Mouse (Mus musculus): Measurements from ENCODE around the gene R3hcc1l. TPM values are rescaled to one million over a fixed set of nuclear protein-coding genes. Genes with fewer than 3 reads are reported as not detected.

R3hcc1l gene
- polyA plus RNA-seq, 1 experiment from 2014 or later: 16.3 TPM

DNA sequence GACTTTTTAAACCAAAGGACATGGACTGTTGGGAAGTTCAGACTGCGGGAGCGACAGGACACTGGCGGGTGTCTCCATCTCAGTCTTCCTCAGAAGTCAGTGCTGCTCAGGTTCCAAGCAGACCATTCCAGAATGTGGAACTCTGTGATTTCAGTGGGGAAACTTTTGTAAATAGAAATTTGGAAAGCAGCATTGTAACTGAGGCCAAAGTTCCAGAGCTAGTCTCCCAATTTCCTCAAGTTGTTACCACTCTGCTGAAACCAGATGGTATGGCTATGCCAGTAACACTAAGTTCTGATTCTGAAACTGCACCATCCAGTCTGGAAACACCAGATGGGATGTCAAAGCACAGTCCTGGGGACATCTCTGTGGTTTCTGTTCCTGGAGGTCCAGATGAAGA, 44.4 kb downstream of the R3hcc1l start:
- Histone ChIP-seq H3K27me3 (no peaks in the 10 kb centered on the region), H3K27ac (replicated peaks) (no peak overlapping the region), H3K9ac (replicated peaks) (no peak overlapping the region), H3K4me1 (no peaks in the 10 kb centered on the region), H3K4me3 (no peak overlapping the region), H3K36me3 (0 out of 2 replicates have a peak, but pooled peaks cover 6% of the 10 kb centered on the region), H3K4me2 (replicated peaks) (no peak overlapping the region), H3K9me3 (no peaks in the 10 kb centered on the region)
- WGBS: 96% methylated on average over 3 of the region's 3 CpGs
- ATAC-seq (replicated peaks): no peak

DNA sequence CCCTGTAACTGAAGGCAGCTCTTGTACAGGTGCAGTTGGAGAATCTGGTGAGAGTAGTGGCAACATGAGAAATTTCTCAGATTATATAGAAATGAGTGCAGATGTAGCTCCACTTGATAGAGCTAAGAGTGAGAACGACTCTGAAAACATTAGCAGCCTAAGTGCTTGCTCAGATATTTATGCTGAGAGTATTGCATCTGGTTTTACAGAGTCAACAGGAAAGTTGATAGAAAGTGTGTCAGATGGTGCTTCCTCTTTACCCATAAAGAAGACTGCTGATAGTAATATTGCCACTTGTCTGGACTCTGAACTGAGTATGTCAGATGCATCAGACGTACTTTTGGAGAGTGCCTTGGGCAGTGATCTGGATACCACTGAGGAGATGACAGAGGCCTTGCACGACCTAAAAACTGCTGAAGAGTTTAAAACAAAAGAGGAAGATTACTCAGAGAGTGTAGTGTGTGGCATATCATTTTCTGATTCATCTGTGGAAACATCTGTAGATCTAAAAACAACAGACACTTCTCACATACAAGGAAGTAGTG, 45.2 kb downstream of the R3hcc1l start:
- H3K4me1 ChIP-seq: no peaks in the 10 kb centered on the region
- no peaks in the 10 kb centered on the region for H3K27me3 ChIP-seq
- H3K4me3 ChIP-seq: no peak overlapping the region
- H3K9me3 ChIP-seq: no peaks in the 10 kb centered on the region
- H3K27ac ChIP-seq (replicated peaks): no peak overlapping the region
- H3K4me2 ChIP-seq (replicated peaks): no peak overlapping the region
- 88% methylated on average over 3 of the region's 3 CpGs for WGBS
- 0 out of 2 replicates have a peak, but pooled peaks cover 6% of the 10 kb centered on the region for H3K36me3 ChIP-seq
- H3K9ac ChIP-seq (replicated peaks): no peak overlapping the region
- no peak for ATAC-seq (replicated peaks)

DNA sequence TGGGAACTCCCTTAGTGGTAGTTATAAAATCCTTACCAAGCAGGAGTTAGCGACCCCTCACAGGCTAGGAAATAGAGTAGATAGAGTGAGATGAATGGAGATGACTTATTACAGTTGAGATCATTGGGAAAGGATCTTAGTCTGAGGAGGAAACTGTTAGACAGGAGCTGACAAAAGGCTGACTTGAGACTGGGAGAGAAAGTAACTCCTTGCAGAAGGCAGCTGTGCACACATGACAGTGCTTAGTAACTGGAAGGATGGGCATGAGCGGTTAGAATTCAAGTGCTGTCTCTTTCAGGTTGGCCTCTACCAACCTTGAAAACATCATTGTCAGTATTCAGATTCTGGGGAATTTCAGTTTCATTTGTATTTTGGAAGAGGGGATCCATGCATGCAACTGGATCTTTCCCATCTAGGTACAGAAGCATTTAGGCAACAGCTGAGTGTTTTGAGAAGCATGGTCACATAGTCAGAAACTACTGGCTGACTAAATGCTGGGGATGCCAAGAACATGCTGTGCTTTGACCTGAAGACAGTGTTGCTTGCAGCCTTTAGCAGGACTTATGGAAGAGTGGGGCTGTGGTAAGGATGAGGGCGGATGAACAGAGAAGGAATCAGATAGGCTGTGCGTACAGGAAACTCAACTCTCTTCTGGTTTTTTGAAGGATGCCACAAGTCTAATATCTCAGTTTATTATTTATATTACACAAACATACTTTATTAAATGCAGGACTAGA, 47.9 kb downstream of the R3hcc1l start:
- no peak overlapping the region for H3K9ac ChIP-seq (replicated peaks)
- no peaks in the 10 kb centered on the region for H3K27me3 ChIP-seq
- ATAC-seq (replicated peaks): no peak
- no peak overlapping the region for H3K4me2 ChIP-seq (replicated peaks)
- 0 out of 2 replicates have a peak, but pooled peaks cover 5% of the 10 kb centered on the region for H3K4me1 ChIP-seq
- H3K27ac ChIP-seq (replicated peaks): no peak overlapping the region
- no peaks in the 10 kb centered on the region for H3K9me3 ChIP-seq
- 98% methylated on average over 4 of the region's 4 CpGs for WGBS
- no peak overlapping the region for H3K4me3 ChIP-seq
- H3K36me3 ChIP-seq: 0 out of 2 replicates have a peak, but pooled peaks cover 6% of the 10 kb centered on the region

DNA sequence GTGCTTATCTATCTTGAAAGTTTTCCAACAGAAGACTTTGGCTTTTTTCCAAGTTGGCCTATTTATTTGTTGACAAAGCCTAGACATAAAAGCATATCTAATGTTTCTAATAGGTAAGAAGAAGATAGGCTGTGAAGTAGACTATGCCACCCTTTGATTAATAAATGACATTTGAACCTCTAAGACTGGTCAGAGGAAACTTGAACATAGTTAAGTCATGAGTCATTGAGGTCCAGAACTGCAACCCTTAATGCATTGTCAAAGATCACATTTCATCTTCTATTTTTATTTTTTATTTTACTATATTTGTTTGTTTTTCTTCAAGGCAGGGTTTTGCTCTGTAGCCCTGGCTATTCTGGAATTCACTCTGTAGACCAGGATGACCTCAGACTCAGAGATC, 48.5 kb downstream of the R3hcc1l start:
- H3K4me1 ChIP-seq: 0 out of 2 replicates have a peak, but pooled peaks cover 5% of the 10 kb centered on the region
- H3K27me3 ChIP-seq: no peaks in the 10 kb centered on the region
- H3K9me3 ChIP-seq: no peaks in the 10 kb centered on the region
- 0 out of 2 replicates have a peak, but pooled peaks cover 6% of the 10 kb centered on the region for H3K36me3 ChIP-seq
- ATAC-seq (replicated peaks): no peak
- no peak overlapping the region for H3K4me2 ChIP-seq (replicated peaks)
- H3K9ac ChIP-seq (replicated peaks): no peak overlapping the region
- no peak overlapping the region for H3K4me3 ChIP-seq
- H3K27ac ChIP-seq (replicated peaks): no peak overlapping the region

DNA sequence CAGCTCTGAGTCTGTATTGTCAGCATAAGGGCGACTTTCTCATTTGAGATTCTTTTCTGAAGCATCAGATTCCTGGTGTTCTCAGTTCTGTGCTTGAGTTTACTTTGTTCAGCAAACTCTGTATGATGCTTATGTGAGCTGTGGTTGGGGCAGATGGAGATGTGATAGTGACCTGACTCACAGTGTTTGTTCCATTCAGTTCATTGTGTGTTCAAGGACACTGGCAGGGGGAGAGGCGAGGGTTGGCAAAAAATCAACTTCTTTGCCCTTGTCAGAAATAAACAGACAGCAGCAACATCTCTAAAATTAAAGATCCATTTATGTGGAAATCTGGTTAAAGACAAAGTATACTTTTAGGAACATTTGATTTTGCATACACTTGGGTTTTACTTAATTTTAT, 50.5 kb downstream of the R3hcc1l start:
- 59% methylated on average over 2 of the region's 2 CpGs for WGBS
- no peak overlapping the region for H3K4me3 ChIP-seq
- ATAC-seq (replicated peaks): no peak
- no peak overlapping the region for H3K4me2 ChIP-seq (replicated peaks)
- H3K4me1 ChIP-seq: 0 out of 2 replicates have a peak, but pooled peaks cover 5% of the 10 kb centered on the region
- H3K9me3 ChIP-seq: no peaks in the 10 kb centered on the region
- H3K27me3 ChIP-seq: no peaks in the 10 kb centered on the region
- H3K27ac ChIP-seq (replicated peaks): no peak overlapping the region
- no peaks in the 10 kb centered on the region for H3K36me3 ChIP-seq
- H3K9ac ChIP-seq (replicated peaks): no peak overlapping the region

DNA sequence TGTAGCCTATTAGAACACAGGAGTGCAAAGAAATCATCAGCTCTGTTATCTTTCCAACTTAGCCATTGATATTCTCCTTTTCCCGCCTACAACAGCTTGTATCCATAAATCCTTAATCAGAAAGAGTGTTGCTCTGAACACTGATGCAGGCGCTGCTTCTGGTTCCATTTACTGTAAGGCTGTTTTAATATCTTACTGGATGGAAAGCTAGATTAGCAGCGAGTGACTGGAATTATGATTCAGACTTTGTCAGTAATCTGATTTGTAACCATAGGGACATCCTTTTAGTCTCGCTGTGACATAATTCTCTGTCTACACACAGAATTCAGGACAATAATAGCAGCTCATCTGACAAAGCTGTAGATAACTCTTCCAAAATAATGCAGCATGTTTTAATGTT, 52.7 kb downstream of the R3hcc1l start:
- Histone ChIP-seq H3K27me3 (no peaks in the 10 kb centered on the region), H3K4me3 (no peak overlapping the region), H3K9ac (replicated peaks) (no peak overlapping the region), H3K9me3 (no peaks in the 10 kb centered on the region), H3K4me1 (0 out of 2 replicates have a peak, but pooled peaks cover 5% of the 10 kb centered on the region), H3K27ac (replicated peaks) (no peak overlapping the region), H3K36me3 (no peaks in the 10 kb centered on the region), H3K4me2 (replicated peaks) (no peak overlapping the region)
- ATAC-seq (replicated peaks): no peak
- WGBS: 73% methylated on average over 4 of the region's 4 CpGs

DNA sequence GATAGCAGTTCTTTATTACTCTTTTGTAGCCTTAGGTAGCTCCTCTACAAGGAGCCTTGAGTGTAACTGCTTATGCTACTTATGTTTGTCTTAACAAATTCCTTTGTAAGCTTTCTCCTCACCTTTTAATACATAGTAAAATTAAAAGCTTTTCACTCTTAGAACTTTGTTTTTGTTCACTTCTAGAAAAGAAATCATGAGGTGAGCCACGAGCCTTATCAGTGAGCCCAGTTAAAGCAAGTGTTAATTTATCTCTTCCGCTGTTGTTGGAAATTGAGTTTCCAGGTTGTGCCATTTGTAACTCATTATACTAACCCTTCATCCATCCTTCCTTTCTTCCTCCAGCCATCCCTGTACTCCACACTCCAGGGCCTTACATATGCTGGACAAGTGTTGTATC, 56.8 kb downstream of the R3hcc1l start:
- Histone ChIP-seq H3K27ac (replicated peaks) (no peak overlapping the region), H3K36me3 (no peaks in the 10 kb centered on the region), H3K27me3 (no peaks in the 10 kb centered on the region), H3K9ac (replicated peaks) (no peak overlapping the region), H3K9me3 (no peaks in the 10 kb centered on the region), H3K4me1 (0 out of 2 replicates have a peak, but pooled peaks cover 5% of the 10 kb centered on the region), H3K4me2 (replicated peaks) (no peak overlapping the region), H3K4me3 (no peak overlapping the region)
- WGBS: 96% methylated on average over 2 of the region's 2 CpGs
- no peak for ATAC-seq (replicated peaks)

DNA sequence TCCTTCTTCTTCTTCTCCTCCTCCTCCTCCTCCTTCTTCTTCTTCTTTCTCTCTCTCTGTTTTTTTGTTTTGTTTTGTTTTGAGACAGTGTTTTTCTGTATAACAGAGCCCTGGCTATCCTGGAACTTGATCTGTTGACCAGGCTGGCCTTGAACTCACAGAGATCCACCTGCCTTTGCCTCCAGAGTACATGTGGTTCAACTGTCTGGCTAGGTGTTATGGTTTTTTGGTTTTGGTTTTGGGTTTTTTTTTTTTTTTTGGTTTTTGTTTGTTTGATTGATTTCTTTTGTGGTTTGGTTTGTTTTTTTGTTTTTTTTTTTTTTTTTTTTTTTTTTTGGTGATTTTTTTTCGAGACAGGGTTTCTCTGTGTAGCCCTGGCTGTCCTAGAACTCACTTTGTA, 58.3 kb downstream of the R3hcc1l start:
- 89% methylated on average over 1 of the region's 1 CpGs for WGBS
- no peak overlapping the region for H3K4me3 ChIP-seq
- ATAC-seq (replicated peaks): no peak

DNA sequence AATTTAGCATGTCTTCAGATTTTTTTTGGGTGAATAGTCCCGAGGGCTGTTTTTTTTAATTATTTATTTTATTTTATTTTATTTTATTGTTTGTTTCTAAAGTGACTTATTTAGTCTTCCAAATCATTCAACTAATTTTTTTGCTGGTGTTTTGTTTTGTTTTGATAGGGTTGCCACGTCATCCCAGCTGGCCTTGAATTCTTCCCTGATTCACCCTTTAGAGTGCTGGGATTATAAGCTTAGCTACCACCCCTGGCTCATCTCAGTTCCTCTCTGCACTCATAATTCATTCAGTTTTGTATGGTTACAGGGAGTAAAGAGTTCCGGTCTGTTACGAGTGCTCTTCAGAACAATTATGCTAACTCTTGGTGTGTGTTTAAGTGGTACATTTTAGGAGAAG, 60.1 kb downstream of the R3hcc1l start:
- ATAC-seq (replicated peaks): no peak
- H3K4me2 ChIP-seq (replicated peaks): no peak overlapping the region
- no peaks in the 10 kb centered on the region for H3K27me3 ChIP-seq
- H3K4me1 ChIP-seq: no peaks in the 10 kb centered on the region
- peaks cover 3% of the 10 kb centered on the region; the same call in 1 of the 2 replicates for H3K36me3 ChIP-seq
- H3K9ac ChIP-seq (replicated peaks): no peak overlapping the region
- WGBS: 82% methylated on average over 4 of the region's 4 CpGs
- no peaks in the 10 kb centered on the region for H3K9me3 ChIP-seq
- no peak overlapping the region for H3K27ac ChIP-seq (replicated peaks)
- H3K4me3 ChIP-seq: no peak overlapping the region

More for the DNA sequence above, 58.3 kb downstream of the R3hcc1l start:
- Histone ChIP-seq H3K36me3 (no peaks in the 10 kb centered on the region), H3K9me3 (no peaks in the 10 kb centered on the region), H3K4me2 (replicated peaks) (no peak overlapping the region), H3K27ac (replicated peaks) (no peak overlapping the region), H3K9ac (replicated peaks) (no peak overlapping the region), H3K27me3 (no peaks in the 10 kb centered on the region), H3K4me1 (no peaks in the 10 kb centered on the region)

DNA sequence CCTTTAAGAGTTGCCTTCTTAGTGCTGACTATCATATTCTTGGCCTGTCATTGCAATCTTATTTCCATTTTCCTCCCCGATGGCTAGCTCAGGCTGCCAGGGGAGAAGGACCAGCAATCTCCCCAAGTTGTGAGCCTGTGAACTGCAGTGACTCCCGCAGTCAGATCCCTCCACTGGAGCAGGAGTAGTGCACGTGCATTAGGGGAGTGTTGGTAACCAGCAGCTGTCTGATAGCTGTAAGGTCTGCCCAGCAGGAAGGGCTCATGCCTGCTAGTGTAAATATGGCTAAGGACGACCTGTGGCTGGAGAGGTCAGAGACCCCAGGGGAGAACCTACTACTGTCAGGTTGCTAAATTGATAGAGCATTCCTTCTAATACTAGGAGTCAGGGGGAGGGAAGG, 62.1 kb downstream of the R3hcc1l start:
- Histone ChIP-seq H3K9ac (replicated peaks) (no peak overlapping the region), H3K27ac (replicated peaks) (no peak overlapping the region), H3K4me1 (no peaks in the 10 kb centered on the region), H3K27me3 (no peaks in the 10 kb centered on the region), H3K4me3 (no peak overlapping the region), H3K36me3 (peaks cover 4% of the 10 kb centered on the region; the same call in 1 of the 2 replicates), H3K9me3 (no peaks in the 10 kb centered on the region), H3K4me2 (replicated peaks) (no peak overlapping the region)
- no peak for ATAC-seq (replicated peaks)
- 59% methylated on average over 4 of the region's 4 CpGs for WGBS

DNA sequence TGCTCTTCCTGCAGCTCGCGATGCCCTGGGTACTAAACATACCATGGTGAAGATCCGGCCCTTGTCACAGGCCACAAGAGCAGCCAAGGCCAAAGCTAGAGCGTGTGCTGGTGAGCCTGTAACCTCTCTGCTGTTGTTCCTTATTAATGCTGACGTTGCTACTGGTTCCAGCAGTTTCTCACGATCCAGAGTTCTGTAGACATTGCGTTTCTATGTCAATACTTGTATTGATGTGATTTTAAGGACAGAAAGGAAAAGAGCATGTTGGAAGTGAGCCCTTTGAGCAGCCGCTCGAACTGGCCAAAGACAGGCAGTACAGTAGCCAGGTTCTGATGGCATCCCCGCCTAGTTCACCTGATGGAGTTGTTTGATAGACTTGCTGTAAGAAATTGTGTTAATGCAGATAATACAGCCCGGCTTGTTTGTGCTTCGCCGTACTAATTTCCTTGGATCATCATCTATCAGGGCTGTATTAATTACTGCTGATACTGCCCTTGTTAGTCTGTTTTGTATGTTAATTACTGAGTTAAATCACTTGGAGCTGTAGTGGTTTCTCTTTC, 64.3 kb downstream of the R3hcc1l start:
- WGBS: 82% methylated on average over 13 of the region's 13 CpGs
- no peak overlapping the region for H3K27ac ChIP-seq (replicated peaks)
- H3K4me1 ChIP-seq: peaks cover under 1% of the 10 kb centered on the region; the same call in 1 of the 2 replicates
- ATAC-seq (replicated peaks): no peak
- no peak overlapping the region for H3K4me3 ChIP-seq
- peaks cover 4% of the 10 kb centered on the region; the same call in 1 of the 2 replicates for H3K36me3 ChIP-seq
- no peak overlapping the region for H3K4me2 ChIP-seq (replicated peaks)
- H3K9me3 ChIP-seq: no peaks in the 10 kb centered on the region
- no peaks in the 10 kb centered on the region for H3K27me3 ChIP-seq
- no peak overlapping the region for H3K9ac ChIP-seq (replicated peaks)

DNA sequence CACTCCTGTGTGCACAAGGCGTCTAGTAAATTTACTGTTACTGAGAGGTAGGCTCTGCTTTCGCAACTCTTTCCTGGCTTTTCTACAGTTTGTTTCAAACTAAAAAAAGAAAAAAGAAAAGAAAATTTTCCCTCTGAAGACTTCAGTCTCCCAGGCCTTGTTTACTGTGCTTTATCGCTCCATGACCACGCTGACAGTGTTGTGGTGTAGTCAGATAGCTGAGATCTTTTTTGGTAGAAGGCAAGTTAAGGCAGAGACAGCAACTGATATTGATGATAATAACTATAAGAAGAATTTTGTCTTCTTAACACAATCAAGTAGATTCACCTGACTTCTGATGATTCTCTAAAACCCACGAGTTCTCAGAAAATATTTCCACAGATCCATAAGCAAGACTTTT, 65.1 kb downstream of the R3hcc1l start:
- no peak overlapping the region for H3K4me3 ChIP-seq
- H3K36me3 ChIP-seq: peaks cover 4% of the 10 kb centered on the region; the same call in 1 of the 2 replicates
- H3K27me3 ChIP-seq: no peaks in the 10 kb centered on the region
- no peak for ATAC-seq (replicated peaks)
- no peak overlapping the region for H3K4me2 ChIP-seq (replicated peaks)
- H3K27ac ChIP-seq (replicated peaks): no peak overlapping the region
- 94% methylated on average over 5 of the region's 5 CpGs for WGBS
- H3K9ac ChIP-seq (replicated peaks): no peak overlapping the region
- H3K9me3 ChIP-seq: no peaks in the 10 kb centered on the region
- peaks cover 8% of the 10 kb centered on the region; the same call in 1 of the 2 replicates for H3K4me1 ChIP-seq
